Mouse (Mus musculus): ENCODE measurements around the gene Spdye4a.

The Spdye4a gene

DNA sequence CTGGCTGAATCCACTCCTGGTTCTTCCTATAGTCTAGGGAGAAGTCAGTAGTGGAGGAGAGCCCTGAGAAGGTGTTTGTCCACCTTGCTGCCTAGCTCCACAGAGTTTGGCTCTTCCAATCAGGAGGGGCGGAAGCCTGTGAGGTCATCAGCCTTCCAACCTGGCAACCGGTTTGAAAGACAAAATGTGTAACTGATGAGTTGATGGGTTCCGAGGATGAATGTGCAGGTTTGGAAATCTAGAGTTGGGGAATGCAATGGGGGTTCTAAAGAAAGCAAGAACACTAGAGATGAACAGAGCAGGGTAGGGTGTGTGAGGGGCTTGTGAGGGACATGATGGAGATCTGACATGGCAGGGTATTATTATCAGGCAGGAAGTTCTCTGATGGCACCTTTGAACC is at the start of gene Spdye4a:
Gene Spdye4a (minus strand): TSS at position 101 of the 400 bp plus-strand sequence.
- DNase-seq (ENCODE audit: low read depth, low spot score), result no peak

DNA sequence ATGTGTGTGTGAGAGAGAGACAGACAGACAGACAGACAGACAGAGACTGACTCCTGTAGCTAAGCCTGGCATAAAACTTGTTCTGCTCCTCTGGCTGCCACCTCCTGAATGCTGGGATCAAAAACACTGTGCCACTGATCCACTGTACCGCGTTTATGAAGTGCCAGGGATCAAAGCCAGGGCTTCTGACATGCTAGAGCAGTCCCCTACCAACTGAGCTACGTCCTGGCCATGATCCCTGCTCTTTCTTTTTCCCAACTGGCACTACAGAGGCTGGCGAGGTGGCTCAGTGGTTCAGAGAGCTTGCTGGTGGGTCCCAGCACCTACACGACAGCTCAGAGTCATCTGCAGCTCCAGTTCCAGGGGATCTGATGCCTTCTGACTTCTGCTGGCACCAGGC is 49.1 kb upstream of the Spdye4a start:
- DNase-seq (ENCODE audit: low read depth, low spot score), result no peak

DNA sequence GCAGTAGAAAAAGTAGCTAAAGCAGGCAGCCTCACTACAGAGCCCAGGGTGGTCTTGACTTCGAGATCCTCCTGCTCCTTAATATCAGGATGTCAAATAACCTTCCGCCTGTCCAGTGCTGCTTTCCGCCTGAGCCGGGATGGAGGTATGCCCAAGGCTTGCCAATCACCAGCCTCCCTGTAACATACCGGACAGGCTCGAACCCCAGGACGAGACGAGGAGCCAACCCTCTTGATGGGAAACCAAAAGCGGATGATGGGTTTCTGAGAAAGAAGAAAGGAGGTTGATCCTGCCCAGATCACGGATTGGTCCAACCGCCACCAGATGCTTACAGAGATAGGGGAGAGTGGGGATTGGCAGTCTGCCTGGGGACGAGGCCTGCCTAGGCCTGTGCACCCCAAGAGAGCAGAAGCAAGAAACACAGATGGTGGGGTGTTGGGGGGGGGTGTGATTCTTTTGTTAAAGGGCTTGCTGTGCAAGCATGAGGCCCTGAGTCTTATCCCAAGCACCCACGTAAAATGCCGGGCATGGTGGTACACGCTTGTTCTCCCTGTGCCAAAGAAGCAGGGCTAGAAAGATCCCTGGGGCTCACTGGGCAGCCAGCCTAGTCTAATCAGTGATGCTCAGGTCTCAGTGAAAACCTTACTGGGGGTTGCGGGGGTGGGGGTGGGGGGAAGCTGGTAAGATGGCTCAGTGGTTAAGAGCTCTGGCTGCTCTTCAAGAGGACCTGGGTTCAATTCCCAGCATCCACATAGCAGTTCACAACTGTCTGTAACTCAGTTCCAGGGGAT is 46.0 kb upstream of the Spdye4a start:
- DNase-seq (ENCODE audit: low read depth, low spot score), result no peak

DNA sequence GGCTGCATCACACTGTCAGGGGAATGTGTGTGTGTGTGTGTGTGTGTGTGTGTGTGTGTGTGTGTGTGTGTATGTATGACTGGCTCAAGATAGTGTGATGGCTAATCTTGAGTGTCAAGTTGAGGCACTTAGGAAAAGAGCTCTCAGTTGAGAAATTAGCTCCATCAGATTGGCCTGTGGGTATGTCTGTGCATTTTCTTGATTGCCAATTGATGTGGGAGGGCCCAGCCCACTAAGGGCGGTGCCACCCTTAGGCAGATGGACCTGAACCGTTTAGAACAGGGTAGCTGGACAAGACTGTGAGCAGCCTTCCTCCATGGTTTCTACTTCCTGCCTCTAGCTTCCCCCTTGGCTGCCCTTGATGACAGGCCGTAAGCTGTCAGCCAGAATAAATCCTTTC is 45.4 kb upstream of the Spdye4a start:
- DNase-seq (ENCODE audit: low read depth, low spot score), result no peak

DNA sequence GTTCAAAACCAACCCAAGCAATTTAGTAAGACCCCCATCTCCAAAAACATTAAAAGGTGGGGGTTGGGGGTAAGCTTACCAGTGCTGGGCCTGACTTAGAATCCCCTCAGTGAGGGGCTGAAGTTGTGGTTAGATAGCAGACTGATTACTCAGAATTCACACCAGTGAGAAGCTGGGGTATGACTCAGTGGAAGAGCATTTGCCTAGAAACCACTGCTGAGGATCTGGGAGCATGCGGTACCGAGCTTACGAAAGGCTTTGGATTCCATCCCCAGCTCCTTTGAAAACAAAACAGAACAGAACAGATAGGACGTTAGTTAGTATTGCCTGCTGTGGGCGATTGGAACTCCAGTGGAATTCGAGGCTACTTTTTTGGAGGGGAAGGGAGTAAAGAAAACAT is 45.0 kb upstream of the Spdye4a start:
- DNase-seq (ENCODE audit: low read depth, low spot score), result no peak

DNA sequence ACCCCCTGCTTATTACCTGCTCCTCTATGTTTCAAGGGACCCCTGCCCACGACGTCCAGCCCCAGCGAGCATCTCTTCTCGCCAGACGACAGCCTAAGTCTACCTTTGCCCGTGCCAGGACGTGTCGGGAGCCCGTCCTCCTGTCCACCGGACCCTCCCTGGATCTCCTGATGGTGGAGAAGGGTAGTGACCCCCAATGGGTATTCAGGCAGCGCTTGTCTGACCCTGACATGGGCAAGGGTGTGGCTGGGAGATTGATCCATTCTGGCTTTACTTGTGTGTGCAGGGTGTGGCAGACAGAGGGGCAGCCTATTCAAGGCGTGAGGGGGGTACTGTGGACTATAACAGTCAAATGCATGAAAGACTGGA is 43.4 kb upstream of the Spdye4a start:
- DNase-seq (ENCODE audit: low read depth, low spot score), result no peak

DNA sequence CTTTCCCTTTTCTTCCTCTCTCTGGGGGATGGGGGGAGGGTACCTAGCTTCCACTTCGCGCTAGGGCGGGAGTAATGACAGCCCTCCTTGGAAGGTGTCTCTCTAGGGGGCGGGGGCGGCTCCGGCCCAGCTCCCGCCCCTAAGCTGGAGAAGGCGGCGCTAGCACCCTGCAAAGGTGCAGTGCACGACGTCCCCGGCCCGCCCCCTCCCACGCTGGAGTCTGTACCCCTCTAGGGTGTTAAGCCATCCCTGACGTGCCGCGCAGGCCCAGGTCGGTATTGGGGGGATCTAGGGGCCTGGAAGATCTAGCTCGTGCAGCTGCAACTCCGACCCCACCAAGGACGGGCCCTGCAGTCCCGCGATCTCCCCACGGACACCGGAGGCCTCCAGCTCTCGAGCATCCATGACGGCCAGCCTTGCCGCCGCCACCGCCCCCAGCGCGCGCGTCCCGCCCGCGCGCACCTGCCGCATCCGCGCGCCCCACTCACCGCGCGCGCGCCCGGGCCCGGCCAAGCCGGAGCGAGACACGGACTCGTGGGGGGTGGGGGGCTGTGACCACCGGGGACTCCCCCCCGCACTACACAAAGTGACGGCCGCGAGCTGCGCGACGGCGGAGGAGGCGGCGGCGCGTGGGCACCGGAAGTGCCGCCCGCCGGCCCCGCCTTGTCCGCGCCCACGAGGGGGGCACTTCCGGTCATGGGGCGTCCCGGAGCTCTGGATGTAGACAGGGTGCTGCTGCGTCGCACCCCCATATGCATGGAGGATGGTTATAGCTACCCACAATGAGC is 42.9 kb upstream of the Spdye4a start, which contains the start of gene Zfp316:
Gene Zfp316 (minus strand): TSS at position 660 of the 788 bp plus-strand sequence.
- DNase-seq (ENCODE audit: low read depth, low spot score), result peak; percentile 62

DNA sequence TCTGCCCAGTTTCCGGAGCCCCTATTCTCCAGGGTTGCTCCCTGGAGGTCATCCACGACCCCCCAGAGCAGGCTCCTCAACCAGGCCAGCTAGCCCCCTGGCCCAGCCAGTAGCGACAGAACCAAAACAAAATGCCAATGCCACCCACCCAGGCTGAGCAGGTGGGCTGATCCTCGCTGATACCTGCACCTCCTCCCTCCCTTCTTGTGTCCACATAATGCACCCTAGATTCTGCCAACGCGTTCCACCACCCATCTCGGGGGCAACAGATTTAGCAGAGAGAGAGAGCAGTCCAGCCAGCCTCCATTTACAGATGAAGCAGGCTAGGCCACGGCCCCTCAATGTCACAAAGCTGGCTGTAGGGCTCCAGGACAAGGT is 42.3 kb upstream of the Spdye4a start:
- no peak for DNase-seq (ENCODE audit: low read depth, low spot score)

DNA sequence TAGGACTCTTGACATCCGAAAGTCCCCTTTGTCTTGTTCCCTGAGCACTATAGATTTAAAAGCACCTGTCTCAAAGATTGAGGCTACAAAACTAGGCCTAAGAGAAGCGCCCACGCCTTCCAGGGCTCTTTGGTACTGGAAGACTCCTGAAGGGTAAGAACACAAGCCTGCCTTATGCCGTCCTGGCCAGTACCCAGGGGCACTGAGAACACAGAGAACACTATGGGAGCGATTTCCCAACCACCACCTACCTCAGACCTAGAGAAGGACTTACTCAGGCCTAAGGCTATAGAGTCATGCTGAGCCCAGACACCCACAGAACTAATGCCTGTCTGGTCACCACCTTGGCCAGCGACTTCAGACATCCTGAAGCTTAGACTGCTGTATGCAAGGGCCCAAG is 40.1 kb upstream of the Spdye4a start:
- DNase-seq (ENCODE audit: low read depth, low spot score), result no peak

DNA sequence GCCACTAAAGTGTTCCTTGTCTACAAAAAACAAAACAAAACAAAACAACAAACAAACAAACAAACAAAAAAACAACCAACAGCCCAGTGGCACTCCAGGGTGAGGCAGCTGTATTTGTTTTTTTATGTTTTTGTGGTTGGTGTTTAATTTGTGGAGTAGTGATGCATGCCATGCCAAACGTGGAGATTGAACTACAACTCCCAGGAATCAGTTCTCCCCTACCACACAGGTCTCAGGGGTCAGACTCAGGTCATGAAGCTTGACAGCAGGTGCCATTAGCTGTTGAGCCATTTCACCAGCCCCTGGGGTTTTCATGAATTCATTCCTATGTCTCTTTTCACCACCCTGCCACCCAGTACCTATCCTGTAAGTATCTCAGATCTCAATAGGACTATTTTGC is 38.7 kb upstream of the Spdye4a start:
- no peak for DNase-seq (ENCODE audit: low read depth, low spot score)

DNA sequence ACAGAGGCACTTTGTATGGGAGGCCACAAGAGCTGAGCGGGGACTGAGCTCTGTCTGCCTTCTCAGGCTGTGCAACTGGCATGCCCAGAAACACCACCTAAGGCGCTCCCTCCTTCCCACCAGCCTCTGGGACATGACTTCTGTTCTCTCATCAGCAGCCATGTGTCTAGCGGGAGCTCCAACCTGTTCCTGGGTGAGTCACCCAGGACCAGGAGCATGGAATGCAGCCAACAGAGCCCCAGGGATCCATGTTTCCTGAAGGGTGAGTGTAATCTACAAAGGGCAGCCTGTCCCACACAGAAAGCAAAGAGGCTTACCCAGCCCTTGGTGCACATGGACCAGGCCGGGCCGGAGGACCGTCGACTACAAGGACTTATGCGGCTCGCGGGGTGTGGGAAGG is 38.0 kb upstream of the Spdye4a start:
- DNase-seq (ENCODE audit: low read depth, low spot score), result no peak

DNA sequence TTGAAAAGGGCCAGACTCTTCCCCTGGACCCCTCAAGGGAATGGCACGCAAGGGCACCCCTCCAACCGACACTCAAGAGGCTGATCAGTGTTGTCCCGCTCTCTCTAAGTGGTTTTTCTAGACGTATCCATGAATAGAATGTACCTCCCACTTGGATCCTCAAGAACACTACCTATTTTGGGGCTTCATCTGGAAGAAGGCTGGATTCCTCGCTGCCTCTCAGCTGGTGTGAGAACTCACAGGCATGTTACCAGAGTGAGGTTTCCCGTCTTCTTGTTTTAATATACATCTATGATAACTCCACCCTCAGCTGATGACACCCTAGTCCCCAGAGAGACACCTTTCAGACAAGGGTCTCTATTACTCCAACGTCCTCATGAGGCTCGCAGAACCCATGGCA is 34.9 kb upstream of the Spdye4a start:
- DNase-seq (ENCODE audit: low read depth, low spot score), result no peak

DNA sequence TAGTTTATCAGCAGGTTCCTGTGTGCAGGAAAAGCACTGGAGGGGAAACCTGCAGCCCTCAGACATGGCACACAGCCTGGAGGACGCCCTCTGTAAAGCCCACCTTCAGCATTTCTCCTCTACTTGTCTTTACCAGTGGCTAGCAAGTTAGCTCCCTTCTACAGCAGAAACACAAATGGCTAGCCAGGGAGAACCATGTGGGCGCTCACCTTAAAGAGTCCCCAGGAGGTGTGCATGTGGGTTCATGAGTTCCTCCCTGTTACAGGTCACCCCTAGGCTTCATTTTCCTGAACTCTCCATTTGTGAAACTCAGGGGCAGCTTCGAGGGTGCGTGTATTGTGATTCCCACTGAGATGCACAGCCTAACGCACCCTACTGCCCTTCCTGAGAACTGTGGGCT is 29.1 kb upstream of the Spdye4a start:
- no peak for DNase-seq (ENCODE audit: low read depth, low spot score)

DNA sequence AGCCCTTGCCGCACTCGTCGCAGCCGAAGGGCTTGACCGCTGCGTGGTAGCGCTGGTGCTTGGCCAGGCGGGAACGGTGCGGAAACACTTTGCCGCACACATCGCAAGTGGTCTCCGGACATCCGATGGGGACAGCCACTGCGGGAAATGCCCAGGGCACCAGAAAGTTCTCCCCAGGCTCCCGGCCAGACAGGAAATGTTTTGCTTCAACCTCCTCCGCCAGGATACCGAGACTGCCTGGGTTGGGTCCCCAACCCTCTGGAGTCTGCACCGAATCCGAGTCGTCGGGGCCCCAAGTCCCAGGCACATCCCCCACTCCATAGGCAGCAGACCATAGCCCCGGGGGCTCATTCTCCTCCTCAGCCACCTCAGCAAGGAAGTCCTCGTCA is 28.4 kb upstream of the Spdye4a start:
- no peak for DNase-seq (ENCODE audit: low read depth, low spot score)

DNA sequence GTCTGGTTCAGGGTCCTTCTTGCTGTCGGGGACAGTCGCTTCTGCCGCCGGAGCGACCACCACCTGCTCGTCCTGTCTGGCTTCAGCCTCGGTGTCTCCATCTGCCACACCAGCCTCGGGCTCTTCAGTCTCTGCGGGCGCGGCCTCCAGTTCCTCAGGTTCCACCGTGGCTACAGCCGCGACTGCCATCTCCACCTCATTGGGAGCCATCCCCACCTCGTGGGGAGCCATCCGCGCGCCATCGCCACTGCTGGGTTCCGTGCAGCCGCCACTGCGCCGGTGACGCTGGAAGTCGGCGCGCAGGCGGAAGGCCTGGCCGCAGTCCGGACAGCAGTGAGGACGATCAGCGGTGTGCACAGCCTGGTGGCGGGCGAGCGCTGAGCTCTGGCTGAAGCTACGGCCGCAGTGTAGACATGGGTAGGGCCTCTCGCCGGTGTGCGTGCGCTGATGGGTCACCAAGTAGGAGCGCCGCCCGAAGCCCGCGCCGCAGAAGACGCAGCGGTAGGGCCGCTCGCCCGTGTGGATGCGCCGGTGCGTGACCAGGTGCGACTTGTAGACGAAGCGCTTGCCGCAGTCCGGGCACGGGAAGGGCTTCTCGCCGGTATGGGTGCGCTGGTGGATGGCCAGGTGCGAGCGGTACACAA is 27.9 kb upstream of the Spdye4a start:
- DNase-seq (ENCODE audit: low read depth, low spot score), result no peak

DNA sequence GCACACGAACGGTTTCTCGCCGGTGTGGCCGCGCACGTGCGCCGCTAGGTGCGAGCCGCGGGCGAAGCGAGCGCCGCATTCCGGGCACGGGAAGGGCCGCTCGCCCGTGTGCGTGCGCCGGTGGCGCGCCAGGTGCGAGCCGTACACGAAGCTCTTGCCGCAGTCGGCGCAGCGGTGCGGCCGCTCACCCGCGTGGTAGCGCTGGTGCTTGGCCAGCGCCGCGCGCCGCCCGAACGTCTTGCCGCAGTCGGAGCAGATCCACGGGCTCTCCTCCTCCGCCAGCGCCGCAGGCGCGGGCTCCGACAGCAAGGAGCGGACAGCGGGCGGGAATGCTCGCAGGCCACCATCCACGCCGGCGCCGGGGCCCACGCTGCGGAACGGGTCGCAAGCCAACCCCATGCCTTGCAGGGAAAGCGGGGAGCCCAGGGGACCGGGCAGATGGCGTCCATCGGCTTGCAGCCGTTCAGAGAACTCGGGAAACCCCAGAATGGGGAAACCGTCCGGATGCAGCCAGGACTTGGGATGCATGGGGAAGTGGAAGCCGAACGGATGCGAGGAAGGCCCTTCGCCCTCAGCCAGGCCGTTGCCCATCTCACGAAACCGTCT is 27.3 kb upstream of the Spdye4a start:
- DNase-seq (ENCODE audit: low read depth, low spot score), result no peak

DNA sequence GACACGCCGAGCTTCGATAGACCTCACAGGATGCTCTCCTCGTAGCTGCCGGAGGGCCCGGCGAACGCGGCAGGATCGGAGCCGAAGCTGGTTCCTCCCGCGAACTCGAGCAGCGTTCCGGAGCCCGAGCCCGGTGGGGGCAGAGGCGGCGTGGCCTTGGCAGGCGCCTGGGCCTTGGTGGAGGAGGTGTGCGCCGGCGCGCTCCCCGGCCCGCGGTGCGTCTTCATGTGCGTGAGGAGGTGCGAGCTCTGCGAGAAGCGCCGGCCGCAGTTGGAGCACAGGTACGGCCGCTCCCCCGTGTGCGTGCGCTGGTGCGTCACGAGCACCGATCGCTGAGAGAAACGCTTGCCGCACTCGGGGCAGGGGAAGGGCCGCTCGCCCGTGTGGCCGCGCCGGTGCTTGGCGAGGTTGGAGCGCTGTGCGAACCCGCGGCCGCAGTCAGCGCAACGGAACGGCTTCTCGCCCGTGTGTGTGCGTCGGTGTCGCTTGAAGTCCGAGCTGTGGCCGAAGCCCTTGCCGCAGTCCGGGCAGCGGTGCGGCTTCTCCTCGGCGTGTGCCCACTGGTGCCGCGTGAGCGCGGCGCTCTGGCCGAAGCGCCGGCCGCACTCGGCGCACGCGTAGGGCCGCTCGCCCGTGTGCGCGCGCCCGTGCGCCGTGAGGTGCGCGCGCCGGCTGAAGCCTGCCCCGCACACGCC is 26.6 kb upstream of the Spdye4a start:
- DNase-seq (ENCODE audit: low read depth, low spot score), result peak; percentile 14

DNA sequence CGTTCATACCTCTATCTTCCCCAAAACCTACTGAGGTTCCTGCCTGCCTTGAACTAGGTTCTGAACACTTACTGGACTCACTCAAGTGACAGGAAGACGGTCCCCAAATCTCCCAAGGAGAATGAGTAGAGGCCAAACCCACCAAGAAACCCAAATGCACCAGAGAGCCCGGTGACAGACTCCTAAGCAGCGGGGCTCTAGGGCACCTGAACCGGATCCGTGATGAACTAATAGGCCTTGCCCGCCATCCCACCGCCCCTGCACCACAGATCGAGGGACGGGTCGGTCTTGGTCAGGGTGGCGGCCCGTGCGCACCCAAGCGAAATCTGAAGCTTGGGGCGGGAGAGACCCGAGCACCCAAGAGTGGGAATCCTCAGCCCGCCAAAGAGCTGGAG is 26.1 kb upstream of the Spdye4a start:
- DNase-seq (ENCODE audit: low read depth, low spot score), result no peak

DNA sequence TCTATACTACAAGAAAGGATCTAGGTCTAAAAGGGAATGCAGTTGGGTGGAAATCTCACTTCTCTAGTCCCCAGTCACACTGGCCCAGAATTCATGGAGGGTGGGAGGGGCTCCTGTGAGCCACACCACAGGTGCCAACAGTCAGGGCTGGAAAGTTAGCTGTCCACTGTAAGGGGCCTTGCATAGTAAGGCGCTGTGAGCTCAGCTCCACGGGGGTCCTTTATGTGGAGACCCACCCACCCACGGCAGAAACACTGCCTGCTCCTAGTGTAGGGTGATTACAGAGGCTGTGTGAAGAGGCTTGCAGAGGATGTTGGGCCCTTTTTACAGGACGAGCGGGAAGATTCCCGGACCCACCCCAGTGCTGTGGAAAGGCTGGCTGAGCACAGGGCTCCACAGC is 25.3 kb upstream of the Spdye4a start:
- no peak for DNase-seq (ENCODE audit: low read depth, low spot score)

DNA sequence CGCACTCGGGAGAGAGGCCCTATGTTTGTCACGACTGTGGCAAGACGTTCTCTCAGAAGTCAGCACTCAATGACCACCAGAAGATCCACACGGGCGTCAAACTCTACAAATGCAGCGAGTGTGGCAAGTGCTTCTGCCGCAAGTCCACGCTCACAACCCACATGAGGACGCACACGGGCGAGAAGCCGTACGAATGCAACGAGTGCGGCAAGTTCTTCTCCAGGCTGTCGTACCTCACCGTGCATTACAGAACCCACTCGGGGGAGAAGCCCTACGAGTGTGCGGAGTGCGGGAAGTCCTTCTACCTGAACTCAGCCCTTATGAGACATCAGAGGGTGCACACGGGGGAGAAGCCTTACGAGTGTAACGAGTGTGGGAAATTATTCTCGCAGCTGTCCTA is 18.2 kb upstream of the Spdye4a start:
- no peak for DNase-seq (ENCODE audit: low read depth, low spot score)

DNA sequence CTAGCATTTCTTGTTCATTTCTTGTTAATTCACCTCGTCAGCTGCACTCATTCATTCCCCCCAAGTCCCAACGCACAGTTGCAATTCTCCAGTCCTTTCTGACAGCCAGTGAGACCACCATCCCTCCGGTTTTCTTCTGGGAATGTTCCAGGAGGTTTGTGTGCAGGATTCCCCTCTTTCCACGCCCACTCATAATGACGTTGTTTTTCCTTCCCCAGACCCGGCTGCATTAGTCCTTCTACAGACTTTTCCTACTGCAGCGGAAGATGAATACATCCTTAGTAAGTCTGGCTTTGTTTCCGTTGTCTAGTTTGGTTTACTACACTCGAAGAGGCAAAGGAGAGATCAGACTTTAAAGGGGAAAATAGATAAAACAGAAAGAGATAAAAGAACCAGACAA is 9.3 kb upstream of the Spdye4a start:
- DNase-seq (ENCODE audit: low read depth, low spot score), result peak; percentile 8

Data from CD4-positive helper T cell, adult 2 months (primary cell).